Mouse (Mus musculus): ENCODE results near the gene Cdk5r2. TPM values are rescaled to one million over a fixed set of nuclear protein-coding genes. Genes with fewer than 3 reads are reported as not detected.

Gene Cdk5r2
- polyA plus RNA-seq, 1 experiment from 2014 or later, result not detected

DNA sequence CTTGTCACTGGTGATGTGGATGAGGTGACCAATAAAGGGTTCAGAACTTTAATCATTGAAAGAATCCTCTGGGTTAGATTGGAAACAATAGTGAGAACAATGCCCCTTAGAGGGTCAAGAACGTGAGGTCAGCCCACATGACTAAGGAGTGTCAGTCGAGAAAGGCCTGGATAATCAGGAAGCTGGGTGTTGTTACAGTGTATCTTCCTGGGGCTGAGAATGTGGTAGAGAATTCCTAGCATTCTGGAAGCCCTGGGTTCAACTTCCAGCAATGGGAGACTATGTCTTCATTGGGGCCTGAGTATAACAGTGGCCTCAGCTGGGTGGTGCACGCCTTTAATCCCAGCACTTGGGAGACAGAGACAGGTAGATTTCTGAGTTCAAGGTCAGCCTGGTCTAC is 22.5 kb downstream of the Cdk5r2 start:
- no peak overlapping the region for H3K4me2 ChIP-seq
- no peak overlapping the region for H3K9ac ChIP-seq
- H3K36me3 ChIP-seq, result no peaks in the 10 kb centered on the region
- H3K27ac ChIP-seq (replicated peaks), result no peak overlapping the region
- WGBS, result 36% methylated on average over 3 of the region's 3 CpGs
- H3K4me1 ChIP-seq, result peaks cover 6% of the 10 kb centered on the region
- peaks cover 93% of the 10 kb centered on the region for H3K27me3 ChIP-seq (replicated peaks)
- no peak for ATAC-seq (ENCODE audit: extremely low read depth, insufficient number of reproducible peaks, low FRiP score, low TSS enrichment)
- H3K9me3 ChIP-seq, result no peaks in the 10 kb centered on the region
- H3K4me3 ChIP-seq, result no peak overlapping the region

DNA sequence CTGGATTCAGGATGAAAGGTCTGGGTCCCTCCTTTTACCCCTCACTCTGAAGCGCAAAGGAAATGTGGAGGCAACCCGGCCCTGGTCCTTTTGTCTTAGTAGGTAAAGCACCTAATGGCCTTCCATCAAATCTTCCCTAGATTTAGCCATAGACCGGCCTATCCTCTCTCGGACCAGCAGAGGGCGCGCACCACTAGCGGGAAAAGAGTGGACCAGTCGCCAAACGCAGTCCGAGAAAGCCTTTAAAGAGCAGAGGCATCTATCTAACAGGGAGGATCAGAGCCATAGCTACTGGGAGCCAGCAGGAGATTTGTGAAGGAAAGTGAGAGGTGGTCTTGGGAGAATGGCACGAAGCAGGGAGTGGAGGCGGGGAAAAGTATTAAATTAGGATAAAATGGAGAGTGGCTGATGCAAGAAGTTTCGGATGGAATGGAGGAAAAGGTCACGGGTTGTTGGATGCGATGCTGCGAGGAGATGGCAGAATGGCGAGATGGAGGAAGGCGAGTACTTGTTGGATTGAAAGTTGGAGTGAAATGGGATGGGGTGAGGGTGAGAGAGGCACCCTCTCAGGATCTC is 26.1 kb downstream of the Cdk5r2 start:
- H3K4me3 ChIP-seq, result 0 out of 2 replicates have a peak overlapping the region, but pooled peaks have one; percentile 8
- H3K4me2 ChIP-seq, result no peak overlapping the region
- ATAC-seq (ENCODE audit: extremely low read depth, insufficient number of reproducible peaks, low FRiP score, low TSS enrichment), result no peak
- no peak overlapping the region for H3K9ac ChIP-seq
- H3K9me3 ChIP-seq, result no peaks in the 10 kb centered on the region
- peaks cover 31% of the 10 kb centered on the region for H3K4me1 ChIP-seq
- no peaks in the 10 kb centered on the region for H3K36me3 ChIP-seq
- peaks cover 97% of the 10 kb centered on the region for H3K27me3 ChIP-seq (replicated peaks)
- no peak overlapping the region for H3K27ac ChIP-seq (replicated peaks)
- WGBS, result 6% methylated on average over 18 of the region's 18 CpGs

DNA sequence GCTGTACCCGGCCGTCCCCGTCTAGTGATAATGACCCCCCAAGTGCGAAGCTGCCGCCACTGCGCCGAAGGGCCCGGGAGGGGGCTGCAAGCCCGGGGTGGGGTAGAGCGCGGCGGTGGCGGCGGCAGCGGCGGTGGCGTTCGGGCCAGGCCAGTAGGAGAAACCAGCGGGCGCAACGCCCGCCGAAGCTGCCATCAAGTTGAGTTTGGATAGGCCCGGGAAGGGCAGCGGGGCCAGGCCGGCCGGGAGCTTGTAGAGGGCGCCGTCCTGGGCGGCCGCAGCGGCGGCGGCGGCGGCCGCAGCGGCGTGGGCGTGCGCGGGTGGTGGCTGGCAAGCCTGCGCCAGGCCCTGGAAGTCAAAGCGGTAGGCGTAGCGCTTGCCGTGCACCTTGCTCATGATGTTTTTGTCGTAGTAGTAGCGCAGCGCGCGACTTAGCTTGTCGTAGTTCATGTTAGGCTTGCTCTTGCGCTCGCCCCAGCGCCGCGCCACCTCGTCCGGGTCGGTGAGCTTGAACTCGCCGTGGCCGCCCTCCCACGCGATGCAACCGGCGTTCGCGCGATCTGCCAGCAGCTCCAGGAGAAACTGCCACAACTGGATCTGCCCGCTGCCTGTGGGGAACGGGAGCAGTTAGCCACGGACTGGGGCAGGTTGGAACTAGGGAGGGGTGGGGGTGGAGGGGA is 27.5 kb downstream of the Cdk5r2 start:
- no peaks in the 10 kb centered on the region for H3K9me3 ChIP-seq
- H3K27me3 ChIP-seq (replicated peaks), result peaks cover 99% of the 10 kb centered on the region
- no peak for ATAC-seq (ENCODE audit: extremely low read depth, insufficient number of reproducible peaks, low FRiP score, low TSS enrichment)
- H3K36me3 ChIP-seq, result no peaks in the 10 kb centered on the region
- peak overlapping the region; percentile 49 for H3K4me3 ChIP-seq
- peaks cover 34% of the 10 kb centered on the region for H3K4me1 ChIP-seq
- peak overlapping the region; percentile 76 for H3K4me2 ChIP-seq
- WGBS, result 1% methylated on average over 72 of the region's 74 CpGs
- H3K27ac ChIP-seq (replicated peaks), result no peak overlapping the region
- H3K9ac ChIP-seq, result peak overlapping the region; percentile 55

DNA sequence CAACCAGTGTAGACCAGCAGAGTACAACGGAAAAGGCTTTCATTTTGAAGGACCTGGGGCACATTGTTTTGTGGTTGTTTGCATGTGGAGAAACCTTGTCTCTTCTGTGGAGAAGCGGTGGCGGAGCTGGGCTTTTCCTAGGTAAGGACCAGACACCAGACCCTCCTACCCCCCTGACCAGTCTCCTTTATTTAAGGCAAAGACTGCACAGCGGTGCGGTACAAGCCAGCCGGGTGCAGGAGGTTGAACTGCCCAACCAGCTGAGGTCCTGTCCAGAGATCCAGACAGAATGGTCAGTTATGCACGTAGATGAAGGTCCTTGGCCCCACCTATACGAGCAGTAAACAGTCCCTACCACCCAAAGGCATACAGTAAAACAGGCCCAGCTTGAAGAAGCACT is 28.1 kb downstream of the Cdk5r2 start:
- no peak for ATAC-seq (ENCODE audit: extremely low read depth, insufficient number of reproducible peaks, low FRiP score, low TSS enrichment)
- Histone ChIP-seq H3K4me1 (peaks cover 34% of the 10 kb centered on the region), H3K36me3 (no peaks in the 10 kb centered on the region), H3K27ac (replicated peaks) (no peak overlapping the region), H3K27me3 (replicated peaks) (peaks cover 98% of the 10 kb centered on the region), H3K4me3 (peak overlapping the region; percentile 49), H3K9ac (no peak overlapping the region; the same call in 1 of the 2 replicates), H3K9me3 (no peaks in the 10 kb centered on the region), H3K4me2 (peak overlapping the region; percentile 76)
- WGBS, result 6% methylated on average over 8 of the region's 8 CpGs

DNA sequence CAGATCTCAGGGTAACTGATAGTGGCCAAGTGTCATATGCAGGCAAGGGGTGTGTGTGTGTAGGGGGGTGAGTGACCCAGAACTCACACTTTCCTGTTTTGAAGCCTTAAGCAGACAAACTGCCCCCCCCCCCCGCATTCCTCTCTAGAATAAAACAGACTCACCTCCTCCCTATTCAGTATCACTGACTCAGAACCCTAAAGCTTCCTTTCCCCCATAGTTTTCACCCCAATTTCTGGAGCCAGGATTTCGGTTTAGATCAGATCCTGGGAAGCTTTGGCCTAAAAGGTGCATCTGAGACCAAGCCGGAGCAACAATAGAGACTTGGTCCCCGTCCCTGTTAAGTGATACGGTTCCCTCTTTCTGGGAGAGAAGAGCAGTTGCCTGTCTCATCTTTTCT is 28.7 kb downstream of the Cdk5r2 start:
- no peak overlapping the region for H3K9ac ChIP-seq
- no peak overlapping the region for H3K4me2 ChIP-seq
- no peak overlapping the region for H3K4me3 ChIP-seq
- no peaks in the 10 kb centered on the region for H3K9me3 ChIP-seq
- H3K27ac ChIP-seq (replicated peaks), result no peak overlapping the region
- no peak for ATAC-seq (ENCODE audit: extremely low read depth, insufficient number of reproducible peaks, low FRiP score, low TSS enrichment)
- H3K27me3 ChIP-seq (replicated peaks), result peaks cover 98% of the 10 kb centered on the region
- H3K4me1 ChIP-seq, result peaks cover 34% of the 10 kb centered on the region
- WGBS, result 9% methylated on average over 5 of the region's 5 CpGs
- H3K36me3 ChIP-seq, result no peaks in the 10 kb centered on the region

DNA sequence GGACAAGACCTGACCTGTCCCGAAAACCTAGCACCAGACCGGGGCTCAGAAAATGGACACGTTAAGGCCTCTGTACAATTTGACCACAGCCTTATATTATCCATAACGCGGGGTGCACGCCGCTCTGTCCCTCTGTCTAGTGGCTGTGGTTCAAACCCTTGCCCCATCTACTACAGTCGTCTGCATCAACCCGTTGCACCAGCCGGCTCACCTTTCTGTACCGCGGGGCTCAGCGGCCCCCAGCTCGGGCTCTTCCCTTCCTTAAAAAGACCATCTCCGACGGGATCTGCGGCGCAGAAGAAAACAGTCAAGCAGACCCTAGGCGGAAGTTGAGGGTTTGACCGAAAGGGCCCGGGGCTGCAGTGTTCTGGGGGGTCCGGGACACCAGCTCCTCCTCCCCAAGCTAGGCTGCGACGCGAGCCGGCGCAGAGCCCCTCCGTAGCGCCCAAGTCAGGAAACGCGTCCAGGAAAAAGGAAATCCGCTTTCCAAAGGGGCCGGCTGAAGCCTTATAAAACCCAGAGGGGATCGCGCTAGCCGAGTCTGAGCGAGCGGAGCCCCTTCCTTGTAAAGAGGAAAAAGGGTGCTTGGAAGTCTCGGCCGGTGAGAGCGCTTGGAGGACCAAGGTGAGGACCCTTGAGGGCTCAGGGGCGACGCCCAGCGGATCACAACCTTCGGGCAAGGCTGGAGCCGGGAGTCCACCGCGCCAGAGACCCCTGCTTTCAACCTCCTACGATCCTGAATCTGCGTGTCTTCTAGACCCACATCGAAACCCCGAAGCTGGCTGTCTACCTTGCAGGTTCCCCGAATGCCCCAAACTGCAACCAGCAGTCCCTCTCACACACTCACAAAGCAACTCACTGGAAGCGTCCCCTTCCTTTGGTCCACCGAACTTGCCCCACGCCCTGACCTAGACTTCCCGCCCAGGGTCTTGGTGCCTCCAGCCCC is 29.7 kb downstream of the Cdk5r2 start:
- Histone ChIP-seq H3K27ac (replicated peaks) (peak overlapping the region; percentile 46; the same call in 1 of the 2 replicates), H3K4me2 (peak overlapping the region; percentile 72), H3K4me1 (peaks cover 34% of the 10 kb centered on the region), H3K9ac (peak overlapping the region; percentile 69), H3K4me3 (peak overlapping the region; percentile 48), H3K9me3 (no peaks in the 10 kb centered on the region), H3K27me3 (replicated peaks) (peaks cover 95% of the 10 kb centered on the region), H3K36me3 (no peaks in the 10 kb centered on the region)
- WGBS, result under 1% methylated on average over 57 of the region's 57 CpGs
- ATAC-seq (ENCODE audit: extremely low read depth, insufficient number of reproducible peaks, low FRiP score, low TSS enrichment), result 0 out of 2 replicates have a peak, but pooled peaks have one; percentile 19

DNA sequence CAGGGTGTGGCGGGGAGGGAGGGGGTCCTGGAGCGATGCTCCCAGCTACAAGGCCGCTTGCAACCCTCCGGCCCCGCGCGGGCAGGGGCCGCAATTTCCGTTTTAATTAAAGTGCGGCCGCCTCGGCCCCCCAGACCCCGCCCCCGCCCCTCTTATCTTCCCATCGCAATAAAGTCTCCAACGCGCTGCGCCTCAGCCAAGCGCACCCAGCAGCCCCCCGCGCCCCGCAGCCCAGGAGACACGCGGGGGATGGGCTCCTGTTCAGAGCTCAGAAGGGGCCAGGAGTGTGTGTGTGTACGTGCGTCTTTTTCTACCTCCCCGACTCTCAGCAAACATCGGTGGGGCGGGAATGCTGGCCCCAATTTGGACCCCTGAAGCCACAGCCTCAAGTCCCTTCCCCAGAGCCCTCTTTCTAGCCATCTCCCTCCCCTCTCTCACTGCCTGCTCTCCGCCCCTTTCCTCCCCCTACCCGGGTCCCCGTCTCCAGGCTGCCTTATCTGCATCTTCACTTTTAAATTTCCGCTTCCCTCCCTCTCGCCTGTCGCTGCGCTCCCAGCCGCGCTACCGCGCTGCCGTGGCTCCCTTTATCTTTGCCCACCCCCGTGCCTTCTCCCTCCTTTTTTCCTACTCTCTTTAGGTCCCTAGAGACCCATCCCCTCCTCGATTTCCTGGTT is 30.8 kb downstream of the Cdk5r2 start, which contains the start of gene Fev:
Fev (minus strand) TSS at position 51 of the 674 bp plus-strand sequence.
- peaks cover 96% of the 10 kb centered on the region for H3K27me3 ChIP-seq (replicated peaks)
- no peaks in the 10 kb centered on the region for H3K9me3 ChIP-seq
- H3K9ac ChIP-seq, result peak within 1 kb of the TSS; percentile 69
- ATAC-seq (ENCODE audit: extremely low read depth, insufficient number of reproducible peaks, low FRiP score, low TSS enrichment), result no peak
- H3K4me3 ChIP-seq, result peak within 1 kb of the TSS; percentile 48
- H3K27ac ChIP-seq (replicated peaks), result peak within 1 kb of the TSS; percentile 46; the same call in 1 of the 2 replicates
- H3K36me3 ChIP-seq, result no peaks in the 10 kb centered on the region
- peak within 1 kb of the TSS; percentile 72 for H3K4me2 ChIP-seq
- under 1% methylated on average over 40 of the region's 43 CpGs for WGBS
- H3K4me1 ChIP-seq, result peaks cover 34% of the 10 kb centered on the region

DNA sequence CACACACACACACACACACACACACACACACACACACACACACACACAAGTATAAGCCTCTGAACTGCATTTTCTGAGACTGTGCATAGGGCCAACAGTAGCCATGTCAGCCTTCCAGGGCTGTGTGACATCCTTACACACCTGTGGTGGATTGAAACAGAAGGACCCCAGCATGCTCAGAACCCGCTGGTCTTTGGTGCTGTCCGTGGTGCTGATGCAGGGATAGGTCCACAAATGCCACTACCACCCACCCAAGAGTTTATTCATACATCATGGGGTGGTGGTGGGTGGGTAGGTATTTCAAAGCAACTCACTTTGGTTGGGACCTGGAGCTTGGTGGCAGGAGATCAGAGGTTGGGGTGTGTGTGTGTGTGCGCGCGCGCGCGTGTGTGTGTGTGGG is 36.8 kb downstream of the Cdk5r2 start:
- Histone ChIP-seq H3K4me1 (peaks cover 8% of the 10 kb centered on the region), H3K9me3 (no peaks in the 10 kb centered on the region), H3K27ac (replicated peaks) (no peak overlapping the region), H3K4me2 (no peak overlapping the region), H3K27me3 (replicated peaks) (peaks cover 96% of the 10 kb centered on the region), H3K36me3 (no peaks in the 10 kb centered on the region), H3K4me3 (no peak overlapping the region), H3K9ac (no peak overlapping the region)
- WGBS, result 0% methylated on average over 7 of the region's 8 CpGs
- no peak for ATAC-seq (ENCODE audit: extremely low read depth, insufficient number of reproducible peaks, low FRiP score, low TSS enrichment)

DNA sequence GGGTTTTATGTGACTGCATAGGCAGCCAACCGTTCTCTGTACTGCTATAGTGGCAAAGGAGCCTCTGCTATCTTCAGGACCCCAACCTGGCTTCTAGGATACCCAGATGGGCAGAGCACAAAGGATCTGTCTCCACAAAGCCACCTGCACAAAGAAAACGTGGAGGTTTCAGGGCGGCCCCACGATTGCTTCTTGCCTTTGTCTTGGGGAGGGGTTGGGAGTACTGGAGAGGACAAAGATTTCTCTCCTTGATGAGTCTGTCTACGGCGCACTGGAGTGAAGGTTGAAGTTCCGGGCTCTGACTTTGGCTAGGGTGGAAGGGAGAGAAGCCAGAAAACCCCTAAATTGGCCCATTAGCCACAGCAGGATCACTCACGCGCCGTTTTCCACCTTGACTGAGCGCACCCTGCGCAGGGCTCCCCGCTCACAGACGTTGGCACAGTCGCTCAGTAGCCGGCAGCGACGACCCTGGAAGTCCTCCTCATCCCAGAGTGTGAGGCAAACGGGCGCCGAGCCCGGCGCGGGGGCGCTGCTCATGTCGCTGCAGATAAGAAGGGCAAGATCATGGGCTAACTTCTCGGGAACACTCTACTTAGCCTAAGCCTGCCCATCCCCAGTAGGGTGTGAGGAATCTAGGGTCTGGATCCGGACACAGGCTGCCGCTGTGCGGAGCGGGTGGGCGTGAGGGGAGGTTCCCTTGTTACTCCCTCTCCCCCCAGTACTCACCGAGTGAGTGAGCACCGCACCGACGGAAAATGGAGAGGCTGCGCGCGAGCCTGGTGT is 37.8 kb downstream of the Cdk5r2 start:
- Histone ChIP-seq H3K9ac (no peak overlapping the region), H3K4me2 (peak overlapping the region; percentile 8), H3K9me3 (no peaks in the 10 kb centered on the region), H3K27ac (replicated peaks) (no peak overlapping the region), H3K36me3 (no peaks in the 10 kb centered on the region), H3K27me3 (replicated peaks) (peaks cover 96% of the 10 kb centered on the region), H3K4me3 (no peak overlapping the region), H3K4me1 (peaks cover 8% of the 10 kb centered on the region)
- no peak for ATAC-seq (ENCODE audit: extremely low read depth, insufficient number of reproducible peaks, low FRiP score, low TSS enrichment)
- WGBS, result 3% methylated on average over 39 of the region's 39 CpGs

DNA sequence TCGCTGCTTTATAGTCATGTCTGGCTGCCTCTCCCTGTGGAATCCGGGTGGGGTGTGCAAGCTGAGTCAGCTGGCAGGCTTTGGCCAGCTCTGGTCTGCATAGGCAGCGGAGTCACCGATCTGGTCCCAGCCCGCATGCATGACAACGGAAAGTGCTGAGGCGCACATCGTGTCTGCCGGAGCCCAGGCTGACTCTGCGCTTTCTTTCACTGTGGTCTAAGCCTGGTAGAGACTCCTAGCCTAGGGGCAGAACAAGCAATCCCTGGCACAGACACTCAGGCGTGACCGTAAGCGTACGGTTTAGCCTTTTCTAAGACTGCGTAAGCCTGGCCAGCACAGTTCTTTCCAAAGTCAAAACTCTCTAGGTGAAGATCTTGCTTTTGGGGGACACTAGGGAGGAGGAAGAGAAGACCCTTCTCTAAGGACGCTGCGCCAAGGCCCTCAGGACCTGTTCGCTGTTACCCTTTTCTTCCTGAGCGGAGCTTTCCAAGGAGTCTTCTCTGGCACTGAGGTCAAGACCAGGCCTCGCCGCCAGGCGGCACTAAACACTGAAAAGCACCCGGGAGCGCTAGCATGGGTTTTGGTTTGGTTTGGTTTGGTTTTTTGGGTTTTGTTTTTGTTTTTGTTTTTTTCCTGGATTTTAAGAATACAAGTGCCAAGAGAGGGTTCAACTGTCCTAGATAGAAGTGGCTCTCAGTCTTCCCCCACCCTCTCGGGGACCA is 38.6 kb downstream of the Cdk5r2 start, which contains the start of gene Cryba2:
Cryba2 (minus strand) TSS at position 10 of the 722 bp plus-strand sequence.
- Histone ChIP-seq H3K4me3 (no peak within 1 kb of the TSS), H3K36me3 (no peaks in the 10 kb centered on the region), H3K9ac (no peak within 1 kb of the TSS), H3K27ac (replicated peaks) (no peak within 1 kb of the TSS), H3K4me1 (peaks cover 14% of the 10 kb centered on the region), H3K27me3 (replicated peaks) (peaks cover 97% of the 10 kb centered on the region), H3K9me3 (no peaks in the 10 kb centered on the region), H3K4me2 (peak within 1 kb of the TSS; percentile 8)
- ATAC-seq (ENCODE audit: extremely low read depth, insufficient number of reproducible peaks, low FRiP score, low TSS enrichment), result no peak
- 6% methylated on average over 25 of the region's 25 CpGs for WGBS

Measured in heart, embryonic 13.5 days (tissue).